ENCODE assay signal across 14 mouse cellular contexts in the genomic region with DNA sequence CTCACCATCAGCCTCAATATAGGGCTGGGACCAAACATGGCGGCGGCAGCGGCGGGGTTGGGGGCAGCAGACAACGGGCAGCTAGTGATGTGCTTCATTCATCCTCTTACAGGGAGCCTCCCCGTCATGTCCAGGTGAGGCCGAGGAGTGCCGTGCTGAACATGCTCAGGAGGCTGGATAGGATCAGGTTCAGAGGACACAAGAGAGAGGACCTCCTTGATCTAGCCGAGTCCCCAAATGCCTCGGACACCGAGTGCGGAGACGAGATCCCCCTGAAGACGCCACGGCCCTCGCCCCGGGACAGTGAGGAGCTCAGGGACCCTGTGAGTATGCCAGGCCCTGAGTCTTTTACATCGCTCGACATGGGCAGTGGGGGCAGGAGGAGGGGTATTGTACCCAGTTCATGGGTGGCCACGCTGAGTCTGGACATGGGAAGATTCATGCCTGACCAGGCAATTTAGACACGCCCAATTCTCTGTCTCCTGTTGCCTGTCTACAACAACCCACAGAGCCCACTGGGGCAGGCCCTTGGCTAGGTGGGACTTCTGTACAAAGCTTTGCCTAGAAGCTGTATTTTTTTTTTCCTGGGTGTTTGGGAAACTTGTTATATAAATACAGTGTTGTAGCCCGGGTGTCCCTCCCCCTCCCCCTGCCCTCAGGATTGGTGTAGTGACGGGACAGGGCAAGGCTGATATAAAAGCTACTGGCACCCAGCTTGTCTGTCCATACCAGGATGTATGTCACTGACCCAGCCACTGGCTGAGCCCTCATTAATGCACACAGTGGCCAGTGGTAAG. TPM values are rescaled to one million over a fixed set of nuclear protein-coding genes. Genes with fewer than 3 reads are reported as not detected.
DNase-seq lines count a peak whose midpoint lies in the region; ATAC-seq and TF ChIP-seq lines count a peak whose summit lies in the region.
"Had no signal": no experiment of that assay in that cellular context is flagged by ENCODE, and none has a peak within 500 bp of the region (broad histone marks: within the 10 kb centered on the region; RNA-seq: fewer than 3 reads in every experiment).

No protein-coding gene starts in this region.

- no peak for TF ChIP-seq CTCF in kidney, adult 2 months (conservative IDR thresholded peaks at IDR 0.05; ENCODE audit: insufficient read depth, insufficient read length, low read depth, low read length)

- peak overlapping the region; percentile 33 for H3K9ac ChIP-seq in lung, embryonic 16.5 days (ENCODE audit: low read length)
- H3K9ac ChIP-seq in liver, embryonic 13.5 days: no peak overlapping the region
- no peak overlapping the region; the same call in 1 of the 2 replicates for H3K9ac ChIP-seq in stomach, embryonic 16.5 days (ENCODE audit: low read length)

- H3K36me3 ChIP-seq in kidney, adult 2 months (ENCODE audit: control insufficient read depth, insufficient read depth, low read length): no peaks in the 10 kb centered on the region
- H3K36me3 ChIP-seq in lung, embryonic 16.5 days (ENCODE audit: control insufficient read depth, insufficient read depth, low read length): no peaks in the 10 kb centered on the region
- H3K36me3 ChIP-seq in liver, embryonic 13.5 days: peaks cover 40% of the 10 kb centered on the region
- no peaks in the 10 kb centered on the region for H3K36me3 ChIP-seq in stomach, embryonic 16.5 days (ENCODE audit: control insufficient read depth, insufficient read depth, low read length)

- H3K27ac ChIP-seq in kidney, adult 2 months (ENCODE audit: insufficient read depth, low read depth, low read length): peak overlapping the region; percentile 86
- H3K27ac ChIP-seq in lung, embryonic 16.5 days (ENCODE audit: low read length): peak overlapping the region; percentile 59
- H3K27ac ChIP-seq in liver, embryonic 13.5 days: peak overlapping the region; percentile 15; the same call in 1 of the 2 replicates
- H3K27ac ChIP-seq in stomach, embryonic 16.5 days (ENCODE audit: low read length): peak overlapping the region; percentile 86

- H3K4me2 ChIP-seq in lung, embryonic 16.5 days (ENCODE audit: low read depth, low read length): no peak overlapping the region
- H3K4me2 ChIP-seq in liver, embryonic 13.5 days: no peak overlapping the region
- no peak overlapping the region for H3K4me2 ChIP-seq in stomach, embryonic 16.5 days (ENCODE audit: low read depth, low read length)

- no peak for ATAC-seq in lung, embryonic 16.5 days (ENCODE audit: low read depth)
- no peak for ATAC-seq in liver, embryonic 13.5 days (ENCODE audit: low read depth)
- ATAC-seq in stomach, embryonic 16.5 days (ENCODE audit: insufficient read depth, low FRiP score): no peak

- no peaks in the 10 kb centered on the region for H3K9me3 ChIP-seq in lung, embryonic 16.5 days (ENCODE audit: control insufficient read depth, low read length)
- H3K9me3 ChIP-seq in liver, embryonic 13.5 days (replicated peaks): no peaks in the 10 kb centered on the region
- H3K9me3 ChIP-seq in stomach, embryonic 16.5 days (replicated peaks; ENCODE audit: control insufficient read depth, low read length): no peaks in the 10 kb centered on the region
- H3K9me3 ChIP-seq: midbrain, embryonic 10.5 days had no signal

- H3K4me1 ChIP-seq in kidney, adult 2 months (ENCODE audit: control insufficient read depth, insufficient read depth, low read length): peaks cover 42% of the 10 kb centered on the region
- H3K4me1 ChIP-seq in lung, embryonic 16.5 days (replicated peaks; ENCODE audit: control insufficient read depth, insufficient read depth, low read length): peaks cover 45% of the 10 kb centered on the region
- H3K4me1 ChIP-seq in liver, embryonic 13.5 days (replicated peaks): peaks cover 74% of the 10 kb centered on the region
- peaks cover 77% of the 10 kb centered on the region for H3K4me1 ChIP-seq in stomach, embryonic 16.5 days (ENCODE audit: control insufficient read depth, insufficient read depth, low read length)

- DNase-seq in kidney, adult 2 months: no peak
- no peak for DNase-seq in kidney, adult 8-10 months
- no peak for DNase-seq in lung, adult 18-20 months
- DNase-seq in liver, embryonic 13.5 days: no peak
- no peak for DNase-seq in urinary bladder, postnatal 36 days (ENCODE audit: low spot score in 2 of 2)
- DNase-seq: cerebellum, adult 9-10 months; embryo, embryonic 11 days; gastrocnemius, postnatal 14 days; left cerebral cortex, postnatal 4 days; right cerebral cortex, postnatal 14 days; thymus, postnatal 25 days had no signal

- no peaks in the 10 kb centered on the region for H3K27me3 ChIP-seq in kidney, adult 2 months (replicated peaks; ENCODE audit: control insufficient read depth, insufficient read depth, low read length)
- no peaks in the 10 kb centered on the region for H3K27me3 ChIP-seq in lung, embryonic 16.5 days (ENCODE audit: control insufficient read depth, insufficient read depth, low read depth, low read length)
- no peaks in the 10 kb centered on the region for H3K27me3 ChIP-seq in liver, embryonic 13.5 days
- no peaks in the 10 kb centered on the region for H3K27me3 ChIP-seq in stomach, embryonic 16.5 days (ENCODE audit: control insufficient read depth, insufficient read depth, low read length)

- no peak overlapping the region for H3K4me3 ChIP-seq in kidney, adult 2 months (ENCODE audit: insufficient read depth, low read depth, low read length)
- no peak overlapping the region for H3K4me3 ChIP-seq in lung, embryonic 16.5 days (ENCODE audit: low read length)
- H3K4me3 ChIP-seq in liver, embryonic 13.5 days (replicated peaks): no peak overlapping the region
- H3K4me3 ChIP-seq in stomach, embryonic 16.5 days (replicated peaks; ENCODE audit: low read length): no peak overlapping the region
- H3K4me3 ChIP-seq: midbrain, embryonic 10.5 days had no signal

- WGBS in kidney, adult 2 months: 77% methylated on average over 23 of the region's 23 CpGs
- 90% methylated on average over 23 of the region's 23 CpGs for whole genome bisulfite sequencing in lung, embryonic 16.5 days
- 88% methylated on average over 23 of the region's 23 CpGs for WGBS in liver, embryonic 13.5 days (ENCODE audit: insufficient replicate concordance)
- WGBS in stomach, embryonic 16.5 days: 93% methylated on average over 23 of the region's 23 CpGs

- TF ChIP-seq POLR2A in kidney, adult 2 months (IDR thresholded peaks at IDR 0.05; ENCODE audit: low read depth, low read length): no peak

RNA-seq across cellular contexts. Expression of gene Gramd4, which starts 33.9 kb away (rescaled TPM):
- polyA plus RNA-seq in kidney, adult 2 months (2012; rRNA removed): 18.9 and 20.6 TPM in 2 replicates
- polyA plus RNA-seq in lung, embryonic 16.5 days (2015; fragmentation: Nextera tagmentation; extraction: Ambion mirVana): 9.2 and 11.2 TPM in 2 replicates
- polyA plus RNA-seq in liver, embryonic 13.5 days (2015; fragmentation: Nextera tagmentation; extraction: Ambion mirVana): 6.8 and 7.0 TPM in 2 replicates
- 10.5 and 12.1 TPM in 2 replicates for polyA plus RNA-seq in stomach, embryonic 16.5 days (2015; fragmentation: Nextera tagmentation; extraction: Ambion mirVana)

RNA-seq across cellular contexts. Expression of gene Celsr1, which starts 57.8 kb away (rescaled TPM):
- polyA plus RNA-seq in kidney, adult 2 months (2012; rRNA removed): 12.4 and 16.8 TPM in 2 replicates
- 3.5 and 3.6 TPM in 2 replicates for polyA plus RNA-seq in lung, embryonic 16.5 days (2015; fragmentation: Nextera tagmentation; extraction: Ambion mirVana)
- 0.06 and 0.20 TPM in 2 replicates for polyA plus RNA-seq in liver, embryonic 13.5 days (2015; fragmentation: Nextera tagmentation; extraction: Ambion mirVana)
- 2.6 and 2.7 TPM in 2 replicates for polyA plus RNA-seq in stomach, embryonic 16.5 days (2015; fragmentation: Nextera tagmentation; extraction: Ambion mirVana)

Comparison
In these comparisons a context has a peak if more than half of its experiments do, and no peak if none do; other contexts are left out.
1. H3K27ac ChIP-seq: peak in every context shown above with its lines; median percentile 86 in kidney, adult 2 months; 86 in stomach, embryonic 16.5 days; 59 in lung, embryonic 16.5 days; 15 in liver, embryonic 13.5 days.